Comparison of ENCODE assay signal across 8 mouse cellular contexts in the genomic region with DNA sequence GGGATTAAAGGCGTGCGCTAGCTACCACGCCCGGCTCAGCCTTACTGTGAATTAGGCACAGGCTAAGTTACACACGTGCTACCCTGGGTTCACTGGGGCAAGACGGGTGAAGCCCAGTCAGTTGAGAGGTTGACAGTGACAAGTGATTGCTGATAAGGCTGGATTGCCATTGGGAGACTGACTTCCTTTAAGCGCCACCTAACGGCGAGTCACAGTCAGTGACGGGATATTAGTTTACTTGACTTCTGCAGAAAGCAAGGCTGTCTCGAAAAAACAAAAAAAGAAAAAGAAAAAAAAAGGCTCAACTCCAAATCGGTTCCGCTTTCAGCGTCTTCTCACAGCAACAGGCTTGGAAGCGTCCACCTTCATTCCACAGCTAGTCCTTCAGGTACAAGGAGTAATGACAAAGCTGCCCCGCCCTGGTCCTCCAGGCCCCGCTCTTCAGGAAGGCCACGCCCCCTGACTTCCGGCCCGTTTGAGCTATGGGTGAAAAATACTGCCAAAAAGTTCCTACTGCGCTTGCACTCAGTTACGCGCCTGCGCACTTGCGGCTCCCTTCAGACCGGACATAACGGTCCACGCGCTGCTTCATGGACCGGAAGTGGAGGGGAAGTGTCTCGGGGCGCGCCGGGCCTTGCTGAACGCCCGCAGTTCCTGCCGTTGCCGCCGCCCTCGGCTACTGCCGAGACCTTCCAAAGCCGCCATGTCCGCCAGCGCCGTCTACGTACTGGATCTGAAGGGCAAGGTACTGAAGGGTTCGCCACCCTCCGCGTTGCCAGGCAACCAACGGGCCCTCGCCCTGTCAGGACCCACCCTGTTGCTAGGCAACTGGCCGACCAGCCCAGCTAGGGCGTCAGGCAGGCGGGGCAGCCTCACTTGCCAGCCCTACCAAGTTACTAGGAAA. TPM values are rescaled to one million over a fixed set of nuclear protein-coding genes. Genes with fewer than 3 reads are reported as not detected.
DNase-seq lines count a peak whose midpoint lies in the region; ATAC-seq lines count a peak whose summit lies in the region.

A gene (plus strand): TSS at position 520 of the 904 bp plus-strand sequence.

- peak; percentile 86 for ATAC-seq in inflammation-experienced regulatory T-cells, adult 6 months
- peak; percentile 91 for ATAC-seq in megakaryocyte-erythroid progenitor cell, adult 5-6 weeks (replicated peaks; ENCODE audit: low FRiP score, low TSS enrichment, poor library complexity, severe bottlenecking)

- intact Hi-C loops in gastrocnemius, postnatal 14 days (cut with DNase I; ENCODE audit: low total_unique reads) = no loop called here
- intact Hi-C loops in left cerebral cortex, postnatal 10 days (cut with DNase I) = loop anchor here (5.0 kb wide), 1 partner anchor 62 kb away; no protein-coding TSS in a partner anchor

- DNase-seq in adrenal gland, adult (ENCODE audit: inconsistent age in 2 of 2, low spot score in 1 of 2) = peak; percentile 98 to 99
- peak; percentile 100 for DNase-seq in embryo, embryonic 10.5 days (ENCODE audit: low spot score)
- DNase-seq in gastrocnemius, postnatal 14 days = peak; percentile 99
- peak; percentile 98 to 99 for DNase-seq in left cerebral cortex, postnatal 10 days (ENCODE audit: extremely low spot score in 1 of 2, low spot score in 2 of 2)
- DNase-seq in right cerebral cortex, postnatal 25 days = peak; percentile 98
- DNase-seq in urinary bladder, postnatal 4 days (ENCODE audit: low spot score in 2 of 2) = peak; percentile 96 to 97

RNA-seq across cellular contexts. Expression of the gene that starts here (rescaled TPM):
- total RNA-seq in gastrocnemius, postnatal 14 days (2021) = 10 to 100 TPM; 24.7 to 27.2 TPM
- 100 to 1,000 TPM; 113 to 130 (median 120) TPM for polyA plus RNA-seq in inflammation-experienced regulatory T-cells, adult 6 months (2017; shearing (Covaris generic))
- total RNA-seq in left cerebral cortex, postnatal 10 days (2021) = 100 to 1,000 TPM; 115 to 119 TPM
- 110 and 155 TPM in 2 replicates for total RNA-seq in megakaryocyte-erythroid progenitor cell, adult 5-6 weeks (2014; fragmentation: Nextera tagmentation)
- 63.6 and 64.8 TPM in 2 replicates for total RNA-seq in megakaryocyte-erythroid progenitor cell, adult 5-6 weeks (2017)

Comparison
In these comparisons a context has a peak if more than half of its experiments do, and no peak if none do; other contexts are left out.
1. Peak in every context shown above with its lines: DNase-seq and ATAC-seq.